Mouse (Mus musculus): ENCODE data around the gene Barx1. TPM values are rescaled to one million over a fixed set of nuclear protein-coding genes. Genes with fewer than 3 reads are reported as not detected.

Gene Barx1
- polyA plus RNA-seq, 1 experiment from 2014 or later, result 58.4 TPM

- no peak for ATAC-seq (ENCODE audit: insufficient read depth, low FRiP score)
- Histone ChIP-seq H3K4me1 (ENCODE audit: control insufficient read depth, insufficient read depth, low read length) (peaks cover 21% of the 10 kb centered on the region), H3K36me3 (ENCODE audit: control insufficient read depth, insufficient read depth, low read length) (no peaks in the 10 kb centered on the region), H3K9me3 (replicated peaks; ENCODE audit: control insufficient read depth, low read length) (no peaks in the 10 kb centered on the region), H3K4me2 (ENCODE audit: low read depth, low read length) (peak overlapping the region; percentile 63), H3K9ac (ENCODE audit: low read length) (peak overlapping the region; percentile 87), H3K4me3 (replicated peaks; ENCODE audit: low read length) (peak overlapping the region; percentile 71), H3K27me3 (ENCODE audit: control insufficient read depth, insufficient read depth, low read length) (peaks cover 44% of the 10 kb centered on the region), H3K27ac (ENCODE audit: low read length) (0 out of 2 replicates have a peak overlapping the region, but pooled peaks have one; percentile 8)
- 7% methylated on average over 58 of the region's 58 CpGs for WGBS
These were observed 3.1 kb downstream of the Barx1 start for GRCm38 (mm10) chr13:48665656-48666597.

GRCm38 (mm10) chr13:48667461-48667860, 4.7 kb downstream of the Barx1 start:
- Histone ChIP-seq H3K4me1 (ENCODE audit: control insufficient read depth, insufficient read depth, low read length) (peaks cover 21% of the 10 kb centered on the region), H3K9me3 (replicated peaks; ENCODE audit: control insufficient read depth, low read length) (no peaks in the 10 kb centered on the region), H3K27me3 (ENCODE audit: control insufficient read depth, insufficient read depth, low read length) (peaks cover 30% of the 10 kb centered on the region), H3K4me2 (ENCODE audit: low read depth, low read length) (peak overlapping the region; percentile 63), H3K36me3 (ENCODE audit: control insufficient read depth, insufficient read depth, low read length) (no peaks in the 10 kb centered on the region), H3K9ac (ENCODE audit: low read length) (peak overlapping the region; percentile 54), H3K27ac (ENCODE audit: low read length) (peak overlapping the region; percentile 84), H3K4me3 (replicated peaks; ENCODE audit: low read length) (peak overlapping the region; percentile 22; the same call in 1 of the 2 replicates)
- WGBS, result 13% methylated on average over 4 of the region's 4 CpGs
- no peak for ATAC-seq (ENCODE audit: insufficient read depth, low FRiP score)

GRCm38 (mm10) chr13:48668091-48668975, 5.5 kb downstream of the Barx1 start:
- ATAC-seq (ENCODE audit: insufficient read depth, low FRiP score), result no peak
- Histone ChIP-seq H3K4me2 (ENCODE audit: low read depth, low read length) (peak overlapping the region; percentile 63), H3K9me3 (replicated peaks; ENCODE audit: control insufficient read depth, low read length) (no peaks in the 10 kb centered on the region), H3K27me3 (ENCODE audit: control insufficient read depth, insufficient read depth, low read length) (peaks cover 28% of the 10 kb centered on the region), H3K27ac (ENCODE audit: low read length) (peak overlapping the region; percentile 84), H3K4me3 (replicated peaks; ENCODE audit: low read length) (peak overlapping the region; percentile 46), H3K9ac (ENCODE audit: low read length) (peak overlapping the region; percentile 77), H3K4me1 (ENCODE audit: control insufficient read depth, insufficient read depth, low read length) (peaks cover 20% of the 10 kb centered on the region), H3K36me3 (ENCODE audit: control insufficient read depth, insufficient read depth, low read length) (no peaks in the 10 kb centered on the region)
- WGBS, result 3% methylated on average over 33 of the region's 33 CpGs

GRCm38 (mm10) chr13:48668976-48669534, 6.3 kb downstream of the Barx1 start:
- Histone ChIP-seq H3K4me3 (replicated peaks; ENCODE audit: low read length) (peak overlapping the region; percentile 46), H3K4me1 (ENCODE audit: control insufficient read depth, insufficient read depth, low read length) (peaks cover 20% of the 10 kb centered on the region), H3K27ac (ENCODE audit: low read length) (peak overlapping the region; percentile 84), H3K27me3 (ENCODE audit: control insufficient read depth, insufficient read depth, low read length) (peaks cover 24% of the 10 kb centered on the region; the same call in 1 of the 2 replicates), H3K9ac (ENCODE audit: low read length) (peak overlapping the region; percentile 77), H3K9me3 (replicated peaks; ENCODE audit: control insufficient read depth, low read length) (no peaks in the 10 kb centered on the region), H3K4me2 (ENCODE audit: low read depth, low read length) (peak overlapping the region; percentile 63), H3K36me3 (ENCODE audit: control insufficient read depth, insufficient read depth, low read length) (no peaks in the 10 kb centered on the region)
- no peak for ATAC-seq (ENCODE audit: insufficient read depth, low FRiP score)
- 2% methylated on average over 34 of the region's 34 CpGs for WGBS

- H3K27ac ChIP-seq (ENCODE audit: low read length), result no peak overlapping the region
- H3K4me3 ChIP-seq (replicated peaks; ENCODE audit: low read length), result peak overlapping the region; percentile 37
- H3K4me2 ChIP-seq (ENCODE audit: low read depth, low read length), result peak overlapping the region; percentile 56
- WGBS, result 4% methylated on average over 24 of the region's 24 CpGs
- ATAC-seq (ENCODE audit: insufficient read depth, low FRiP score), result 0 out of 2 replicates have a peak, but pooled peaks have one; percentile 23
- H3K9me3 ChIP-seq (replicated peaks; ENCODE audit: control insufficient read depth, low read length), result no peaks in the 10 kb centered on the region
- H3K9ac ChIP-seq (ENCODE audit: low read length), result peak overlapping the region; percentile 60
- peaks cover 14% of the 10 kb centered on the region; the same call in 1 of the 2 replicates for H3K27me3 ChIP-seq (ENCODE audit: control insufficient read depth, insufficient read depth, low read length)
- H3K4me1 ChIP-seq (ENCODE audit: control insufficient read depth, insufficient read depth, low read length), result peaks cover 20% of the 10 kb centered on the region
- H3K36me3 ChIP-seq (ENCODE audit: control insufficient read depth, insufficient read depth, low read length), result no peaks in the 10 kb centered on the region
These were observed 9.6 kb downstream of the Barx1 start for GRCm38 (mm10) chr13:48672312-48672840.

- Histone ChIP-seq H3K4me2 (ENCODE audit: low read depth, low read length) (no peak overlapping the region), H3K4me1 (ENCODE audit: control insufficient read depth, insufficient read depth, low read length) (peaks cover 6% of the 10 kb centered on the region; the same call in 1 of the 2 replicates), H3K36me3 (ENCODE audit: control insufficient read depth, insufficient read depth, low read length) (no peaks in the 10 kb centered on the region), H3K9ac (ENCODE audit: low read length) (no peak overlapping the region), H3K4me3 (replicated peaks; ENCODE audit: low read length) (no peak overlapping the region), H3K27ac (ENCODE audit: low read length) (no peak overlapping the region), H3K27me3 (ENCODE audit: control insufficient read depth, insufficient read depth, low read length) (peaks cover 11% of the 10 kb centered on the region; the same call in 1 of the 2 replicates), H3K9me3 (replicated peaks; ENCODE audit: control insufficient read depth, low read length) (no peaks in the 10 kb centered on the region)
- WGBS, result 76% methylated on average over 5 of the region's 5 CpGs
- no peak for ATAC-seq (ENCODE audit: insufficient read depth, low FRiP score)
These were observed 11.8 kb downstream of the Barx1 start for GRCm38 (mm10) chr13:48674609-48675008.

- no peak for ATAC-seq (ENCODE audit: insufficient read depth, low FRiP score)
- Histone ChIP-seq H3K27me3 (ENCODE audit: control insufficient read depth, insufficient read depth, low read length) (0 out of 2 replicates have a peak, but pooled peaks cover 3% of the 10 kb centered on the region), H3K4me2 (ENCODE audit: low read depth, low read length) (no peak overlapping the region), H3K27ac (ENCODE audit: low read length) (no peak overlapping the region), H3K4me3 (replicated peaks; ENCODE audit: low read length) (no peak overlapping the region), H3K36me3 (ENCODE audit: control insufficient read depth, insufficient read depth, low read length) (no peaks in the 10 kb centered on the region), H3K9ac (ENCODE audit: low read length) (no peak overlapping the region), H3K9me3 (replicated peaks; ENCODE audit: control insufficient read depth, low read length) (no peaks in the 10 kb centered on the region), H3K4me1 (ENCODE audit: control insufficient read depth, insufficient read depth, low read length) (no peaks in the 10 kb centered on the region)
- WGBS, result 41% methylated on average over 1 of the region's 1 CpGs
These were observed 16.6 kb downstream of the Barx1 start for GRCm38 (mm10) chr13:48679351-48679750.

- Histone ChIP-seq H3K36me3 (ENCODE audit: control insufficient read depth, insufficient read depth, low read length) (no peaks in the 10 kb centered on the region), H3K9ac (ENCODE audit: low read length) (no peak overlapping the region), H3K4me1 (ENCODE audit: control insufficient read depth, insufficient read depth, low read length) (no peaks in the 10 kb centered on the region), H3K4me3 (replicated peaks; ENCODE audit: low read length) (no peak overlapping the region), H3K27me3 (ENCODE audit: control insufficient read depth, insufficient read depth, low read length) (no peaks in the 10 kb centered on the region), H3K9me3 (replicated peaks; ENCODE audit: control insufficient read depth, low read length) (peaks cover 4% of the 10 kb centered on the region; the same call in 1 of the 2 replicates), H3K4me2 (ENCODE audit: low read depth, low read length) (no peak overlapping the region), H3K27ac (ENCODE audit: low read length) (no peak overlapping the region)
- WGBS, result 57% methylated on average over 5 of the region's 5 CpGs
- ATAC-seq (ENCODE audit: insufficient read depth, low FRiP score), result no peak
These were observed 23.9 kb downstream of the Barx1 start for GRCm38 (mm10) chr13:48686666-48687065.

All from stomach, embryonic 16.5 days (tissue).